Mouse (Mus musculus) common myeloid progenitor, adult 5-6 weeks (primary cell): ENCODE results near the gene Obox2. TPM values are rescaled to one million over a fixed set of nuclear protein-coding genes. Genes with fewer than 3 reads are reported as not detected.
"Not testable (repeated sequence)": the region's sequence is repeated elsewhere in the genome, so short reads cannot be mapped to it uniquely, and the experiment has no call there.

Experiments
- ATAC-seq: replicated peaks from 2 replicates; pipeline ENCODE4 v1.8.0; 2016; ENCODE audit warnings: low read depth, mild to moderate bottlenecking, moderate TSS enrichment, inconsistent platforms; ENCODE audit not compliant: poor library complexity, severe bottlenecking
- total RNA-seq: library from RNA; stranded (forward); fragments of 200-1000, 187-1606 nt; gene quantifications from 2 replicates; pipeline ENCODE4 v1.2.3, GENCODE M21; 2017

The Obox2 gene
- total RNA-seq = not detected in 2 replicates

DNA sequence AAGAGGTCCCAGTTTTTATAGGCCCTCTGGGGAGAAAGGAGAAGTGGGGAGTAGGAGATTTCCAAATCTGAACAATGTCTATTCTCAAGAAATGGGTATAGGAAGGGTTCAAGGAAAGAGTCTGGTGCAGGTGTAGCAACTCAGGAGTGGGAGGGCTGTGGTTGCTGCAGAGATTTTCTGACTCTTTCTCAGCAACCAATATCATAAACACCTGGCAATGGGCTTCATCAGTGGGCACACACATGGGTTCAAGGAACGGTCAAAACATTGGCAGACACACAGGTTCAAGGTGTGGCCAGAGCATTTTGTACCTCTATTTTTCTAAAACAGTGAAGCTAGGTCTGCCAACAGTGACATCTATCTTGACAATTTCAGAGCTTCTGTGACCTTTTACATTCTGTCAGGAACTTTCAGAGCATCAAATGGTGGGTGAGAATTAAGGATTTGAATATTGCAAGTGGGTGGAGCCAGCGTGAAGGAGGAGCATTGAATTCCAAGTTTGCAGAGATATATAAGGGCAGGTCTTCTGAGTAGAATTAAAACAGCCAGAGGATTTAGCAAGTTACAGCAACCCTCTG is at the start of gene Obox2, which contains the start of gene Obox1:
TSS of gene Obox2 (plus strand) at position 301 of the 578 bp plus-strand sequence.
TSS of gene Obox1 (plus strand) at position 528 of the 578 bp plus-strand sequence.
- ATAC-seq = not testable (repeated sequence)

DNA sequence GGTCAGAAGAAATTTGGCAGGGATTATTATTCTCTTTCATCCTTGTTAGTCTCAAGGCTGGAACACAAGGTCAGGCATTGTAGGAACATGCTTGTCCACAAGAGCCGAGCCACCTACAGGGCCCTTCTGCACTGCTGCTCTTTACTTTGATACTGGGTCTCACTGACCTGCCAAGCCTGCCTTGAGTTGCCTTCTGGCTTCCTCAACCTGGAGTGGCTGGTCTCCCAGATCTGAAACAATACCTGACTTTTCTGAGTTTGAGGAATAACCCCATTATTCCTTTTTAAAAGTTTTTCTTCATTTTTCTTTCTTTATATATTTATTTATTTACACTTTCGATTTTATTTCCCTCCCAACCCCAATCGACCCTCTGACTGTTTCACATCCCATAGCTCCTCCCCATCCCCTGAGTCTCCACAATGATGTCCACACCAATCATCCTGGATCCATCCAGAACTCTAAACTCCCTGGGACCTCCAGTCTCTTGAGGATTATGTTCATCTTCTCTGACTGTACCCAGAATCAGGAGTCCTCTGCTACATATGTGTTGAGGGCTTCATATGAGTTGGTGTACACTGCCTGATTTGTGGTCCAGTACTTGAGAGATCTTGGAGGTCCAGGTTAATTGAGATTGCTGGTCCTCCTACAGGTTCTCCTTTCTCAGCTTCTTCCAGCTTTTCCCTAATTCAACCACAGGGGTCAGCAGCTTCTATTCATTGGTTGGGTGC is 10.8 kb downstream of the Obox2 start:
- not testable (repeated sequence) for ATAC-seq

DNA sequence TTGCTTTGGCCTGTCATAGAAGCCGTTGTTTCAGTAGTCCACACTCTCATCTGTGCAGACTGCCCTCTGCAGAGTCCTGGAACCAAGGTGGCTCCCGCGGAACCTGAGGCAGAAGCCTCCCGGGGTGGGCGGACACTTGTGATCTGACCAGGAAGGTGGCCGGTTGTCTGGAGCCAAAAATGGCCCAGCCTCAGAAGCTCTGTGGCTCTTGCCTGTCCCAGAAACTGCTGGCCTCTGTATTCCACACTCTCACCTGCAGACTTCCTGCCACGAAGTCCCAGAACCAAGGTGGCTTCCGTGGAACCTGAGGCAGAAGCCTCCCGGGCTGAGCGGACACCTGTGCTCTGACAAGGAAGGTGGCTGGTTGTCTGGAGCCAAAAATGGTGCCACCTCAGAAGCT is 18.3 kb downstream of the Obox2 start:
- not testable (repeated sequence) for ATAC-seq

DNA sequence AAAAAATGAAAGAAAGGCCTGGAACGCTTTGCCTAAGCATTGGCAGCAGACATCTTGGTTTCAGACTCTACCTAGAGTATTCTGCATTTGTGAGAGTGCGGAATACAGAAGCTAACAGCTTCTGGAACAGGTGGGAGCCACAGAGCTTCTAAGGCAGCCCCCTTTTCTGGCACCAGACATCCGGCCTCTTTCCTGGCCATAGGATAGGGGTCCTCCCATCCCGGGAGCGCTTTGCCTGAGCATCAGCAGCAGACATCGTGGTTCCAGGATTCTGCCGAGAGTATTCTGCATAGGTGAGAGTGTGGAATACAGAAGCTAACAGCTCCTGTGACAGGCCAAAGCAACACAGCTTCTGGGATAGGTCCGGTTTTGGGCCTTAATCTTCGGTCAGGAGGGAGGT is 29.5 kb downstream of the Obox2 start:
- not testable (repeated sequence) for ATAC-seq

DNA sequence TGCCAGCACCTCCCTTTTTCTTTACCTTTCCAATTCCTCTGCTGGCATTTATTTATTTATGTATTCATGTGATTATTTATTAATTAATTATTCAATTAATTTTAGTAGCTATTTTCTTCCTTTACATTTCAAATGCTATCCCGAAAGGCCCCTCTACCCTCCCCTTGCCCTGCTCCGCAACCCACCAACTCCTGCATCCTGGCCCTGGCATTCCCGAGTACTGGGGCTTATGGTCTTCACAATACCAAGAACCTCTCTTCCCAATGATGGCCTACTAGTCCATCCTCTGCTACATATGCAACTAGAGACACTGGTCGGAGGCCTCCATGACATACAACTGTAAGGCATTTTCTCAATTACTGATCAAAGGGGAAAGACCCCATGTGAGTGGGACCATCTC is 37.0 kb downstream of the Obox2 start:
- not testable (repeated sequence) for ATAC-seq

Other genes with a start within 250 kb of the Obox2 start
- not detected in 2 replicates for gene Obox1, start 227 bp downstream of the Obox2 start, total RNA-seq